Mouse (Mus musculus) erythroblast, adult 5-6 weeks (primary cell): ENCODE measurements around the gene Syt15. TPM values are rescaled to one million over a fixed set of nuclear protein-coding genes. Genes with fewer than 3 reads are reported as not detected.
"Not testable (repeated sequence)": the region's sequence is repeated elsewhere in the genome, so short reads cannot be mapped to it uniquely, and the experiment has no call there.

Experiments
- ATAC-seq: replicated peaks from 2 replicates; pipeline ENCODE4 v1.8.0; 2016; ENCODE audit warnings: moderate number of reproducible peaks, mild to moderate bottlenecking, moderate TSS enrichment, inconsistent platforms; ENCODE audit not compliant: poor library complexity, low FRiP score, severe bottlenecking
- total RNA-seq, 2 experiments: library from RNA; stranded (forward) in 1 of 2; stranded (reverse) in 1 of 2; fragments of 150-400 nt in 1 of 2; fragments of 200-764, 138-1000 nt in 1 of 2; gene quantifications; 2 replicates each; pipeline versions ENCODE4 v1.2.3 to v1.2.4; 2015 to 2017; ENCODE audit warnings: low replicate concordance in 2 of 2

Gene Syt15
- total RNA-seq, 2 experiments from 2014 or later: not detected

- ATAC-seq: no peak
Measured at GRCm38 (mm10) chr14:34225986-34226385, 6.6 kb downstream of the Syt15 start.

GRCm38 (mm10) chr14:34226566-34226965, 7.2 kb downstream of the Syt15 start:
- ATAC-seq: no peak

- ATAC-seq: no peak
Measured at GRCm38 (mm10) chr14:34227981-34228380, 8.6 kb downstream of the Syt15 start.

GRCm38 (mm10) chr14:34228830-34229506, 9.6 kb downstream of the Syt15 start:
- ATAC-seq: no peak

- no peak for ATAC-seq
Measured at GRCm38 (mm10) chr14:34232340-34232739, 12.9 kb downstream of the Syt15 start.

- no peak for ATAC-seq
Measured at GRCm38 (mm10) chr14:34232866-34233680, 13.7 kb downstream of the Syt15 start.

- ATAC-seq: no peak
Measured at GRCm38 (mm10) chr14:34233846-34234245, 14.5 kb downstream of the Syt15 start.

- no peak for ATAC-seq
Measured at GRCm38 (mm10) chr14:34234630-34235380, 15.4 kb downstream of the Syt15 start.

- no peak for ATAC-seq
Measured at GRCm38 (mm10) chr14:34240263-34240662, 20.9 kb downstream of the Syt15 start.

- ATAC-seq: no peak
Measured at GRCm38 (mm10) chr14:34240676-34241075, 21.3 kb downstream of the Syt15 start.

- ATAC-seq: no peak
Measured at GRCm38 (mm10) chr14:34252470-34253145, 33.2 kb downstream of the Syt15 start.

- no peak for ATAC-seq
Measured at GRCm38 (mm10) chr14:34253261-34253660, 33.9 kb downstream of the Syt15 start.

GRCm38 (mm10) chr14:34258525-34258924, 39.1 kb downstream of the Syt15 start:
- not testable (repeated sequence) for ATAC-seq

- no peak for ATAC-seq
Measured at GRCm38 (mm10) chr14:34268046-34268445, 48.7 kb downstream of the Syt15 start.

GRCm38 (mm10) chr14:34273280-34273679, 53.9 kb downstream of the Syt15 start:
- ATAC-seq: no peak

GRCm38 (mm10) chr14:34274141-34274540, 54.7 kb downstream of the Syt15 start:
- no peak for ATAC-seq

GRCm38 (mm10) chr14:34275225-34275624, 55.8 kb downstream of the Syt15 start:
- ATAC-seq: no peak

- ATAC-seq: no peak
Measured at GRCm38 (mm10) chr14:34279726-34280125, 60.3 kb downstream of the Syt15 start.
